Mouse (Mus musculus): Measurements from ENCODE around the gene Wnt10a. TPM values are rescaled to one million over a fixed set of nuclear protein-coding genes. Genes with fewer than 3 reads are reported as not detected.

Gene Wnt10a
- polyA plus RNA-seq, 1 experiment from 2014 or later, result 0.69 TPM

- H3K9ac ChIP-seq (ENCODE audit: low read length), result no peak overlapping the region
- H3K4me2 ChIP-seq (ENCODE audit: low read length), result no peak overlapping the region
- no peaks in the 10 kb centered on the region for H3K36me3 ChIP-seq (ENCODE audit: control insufficient read depth, insufficient read depth, low read length)
- H3K4me3 ChIP-seq (ENCODE audit: low read depth, low read length), result no peak overlapping the region
- H3K9me3 ChIP-seq (replicated peaks; ENCODE audit: control insufficient read depth, low read length), result no peaks in the 10 kb centered on the region
- H3K4me1 ChIP-seq (ENCODE audit: control insufficient read depth, insufficient read depth, low read length), result peaks cover 8% of the 10 kb centered on the region; the same call in 1 of the 2 replicates
- no peak overlapping the region for H3K27ac ChIP-seq (ENCODE audit: low read depth, low read length)
- 51% methylated on average over 5 of the region's 5 CpGs for WGBS
- H3K27me3 ChIP-seq (replicated peaks; ENCODE audit: control insufficient read depth, insufficient read depth, low read length), result peaks cover 16% of the 10 kb centered on the region
- ATAC-seq, result no peak
- DNase-seq (ENCODE audit: low spot score), result no peak
These were observed 57.6 kb downstream of the Wnt10a start for GRCm38 (mm10) chr1:74848946-74849345.

GRCm38 (mm10) chr1:74850251-74850650 lies 58.9 kb downstream of the Wnt10a start:
- no peak overlapping the region for H3K9ac ChIP-seq (ENCODE audit: low read length)
- no peak for ATAC-seq
- H3K36me3 ChIP-seq (ENCODE audit: control insufficient read depth, insufficient read depth, low read length), result no peaks in the 10 kb centered on the region
- no peak overlapping the region for H3K4me2 ChIP-seq (ENCODE audit: low read length)
- H3K9me3 ChIP-seq (replicated peaks; ENCODE audit: control insufficient read depth, low read length), result no peaks in the 10 kb centered on the region
- WGBS, result 22% methylated on average over 6 of the region's 6 CpGs
- H3K4me1 ChIP-seq (ENCODE audit: control insufficient read depth, insufficient read depth, low read length), result peaks cover 11% of the 10 kb centered on the region
- no peak overlapping the region for H3K27ac ChIP-seq (ENCODE audit: low read depth, low read length)
- peaks cover 24% of the 10 kb centered on the region for H3K27me3 ChIP-seq (replicated peaks; ENCODE audit: control insufficient read depth, insufficient read depth, low read length)
- DNase-seq (ENCODE audit: low spot score), result no peak
- H3K4me3 ChIP-seq (ENCODE audit: low read depth, low read length), result no peak overlapping the region

GRCm38 (mm10) chr1:74851001-74851775 lies 59.9 kb downstream of the Wnt10a start:
- 12% methylated on average over 6 of the region's 6 CpGs for WGBS
- DNase-seq (ENCODE audit: low spot score) (peak; percentile 57), ATAC-seq (no peak)
- peaks cover 11% of the 10 kb centered on the region for H3K4me1 ChIP-seq (ENCODE audit: control insufficient read depth, insufficient read depth, low read length)
- H3K9me3 ChIP-seq (replicated peaks; ENCODE audit: control insufficient read depth, low read length), result no peaks in the 10 kb centered on the region
- no peak overlapping the region for H3K4me3 ChIP-seq (ENCODE audit: low read depth, low read length)
- no peak overlapping the region for H3K4me2 ChIP-seq (ENCODE audit: low read length)
- H3K27me3 ChIP-seq (replicated peaks; ENCODE audit: control insufficient read depth, insufficient read depth, low read length), result peaks cover 32% of the 10 kb centered on the region
- peak overlapping the region; percentile 10; the same call in 1 of the 2 replicates for H3K9ac ChIP-seq (ENCODE audit: low read length)
- H3K36me3 ChIP-seq (ENCODE audit: control insufficient read depth, insufficient read depth, low read length), result no peaks in the 10 kb centered on the region
- H3K27ac ChIP-seq (ENCODE audit: low read depth, low read length), result no peak overlapping the region

Other genes with a start within 250 kb of the Wnt10a start
- gene Plcd4, start 248.6 kb upstream of the Wnt10a start, polyA plus RNA-seq (2014; fragmentation: Nextera tagmentation; extraction: Ambion mirVana), result 3.3 and 3.9 TPM in 2 replicates
- gene Usp37, start 247.2 kb upstream of the Wnt10a start, polyA plus RNA-seq (2014; fragmentation: Nextera tagmentation; extraction: Ambion mirVana), result 28.6 and 35.9 TPM in 2 replicates
- 5.4 and 8.0 TPM in 2 replicates for gene Zfp142, start 203.3 kb upstream of the Wnt10a start, polyA plus RNA-seq (2014; fragmentation: Nextera tagmentation; extraction: Ambion mirVana)
- gene Bcs1l, start 203.2 kb upstream of the Wnt10a start, polyA plus RNA-seq (2014; fragmentation: Nextera tagmentation; extraction: Ambion mirVana), result 26.0 and 27.7 TPM in 2 replicates
- 15.4 and 15.8 TPM in 2 replicates for gene Rnf25, start 190.1 kb upstream of the Wnt10a start, polyA plus RNA-seq (2014; fragmentation: Nextera tagmentation; extraction: Ambion mirVana)
- 19.7 and 23.0 TPM in 2 replicates for gene Stk36, start 190.1 kb upstream of the Wnt10a start, polyA plus RNA-seq (2014; fragmentation: Nextera tagmentation; extraction: Ambion mirVana)
- 14.0 and 14.4 TPM in 2 replicates for gene Ttll4, start 129.8 kb upstream of the Wnt10a start, polyA plus RNA-seq (2014; fragmentation: Nextera tagmentation; extraction: Ambion mirVana)
- gene Cyp27a1, start 77.9 kb upstream of the Wnt10a start, polyA plus RNA-seq (2014; fragmentation: Nextera tagmentation; extraction: Ambion mirVana), result 1.2 and 1.9 TPM in 2 replicates
- not detected in 2 replicates for gene Prkag3, start 42.3 kb upstream of the Wnt10a start, polyA plus RNA-seq (2014; fragmentation: Nextera tagmentation; extraction: Ambion mirVana)
- 1.3 and 3.6 TPM in 2 replicates for gene Wnt6, start 19.6 kb upstream of the Wnt10a start, polyA plus RNA-seq (2014; fragmentation: Nextera tagmentation; extraction: Ambion mirVana)
- 4.5 and 5.3 TPM in 2 replicates for gene Cdk5r2, start 63.4 kb downstream of the Wnt10a start, polyA plus RNA-seq (2014; fragmentation: Nextera tagmentation; extraction: Ambion mirVana)
- not detected in 2 replicates for gene Fev, start 93.9 kb downstream of the Wnt10a start, polyA plus RNA-seq (2014; fragmentation: Nextera tagmentation; extraction: Ambion mirVana)
- not detected in 2 replicates for gene Cryba2, start 101.6 kb downstream of the Wnt10a start, polyA plus RNA-seq (2014; fragmentation: Nextera tagmentation; extraction: Ambion mirVana)
- gene Cfap65, start 144.1 kb downstream of the Wnt10a start, polyA plus RNA-seq (2014; fragmentation: Nextera tagmentation; extraction: Ambion mirVana), result 0.29 and 0.68 TPM in 2 replicates
- 0.09 and 0.20 TPM in 2 replicates for gene Ihh, start 160.2 kb downstream of the Wnt10a start, polyA plus RNA-seq (2014; fragmentation: Nextera tagmentation; extraction: Ambion mirVana)